Mouse (Mus musculus) embryo, embryonic 10.5 days (tissue): Measurements from ENCODE around the gene Actb.

Source experiments
- DNase-seq: peaks from one replicate; pipeline ENCODE4 v3.0.0-alpha.2; 2015; ENCODE audit warnings: low spot score

Actb gene

GRCm38 (mm10) chr5:142906532-142907047, at the start of gene Actb:
Actb (minus strand) TSS chr5:142906754.
- peak; percentile 98 for DNase-seq

GRCm38 (mm10) chr5:142953641-142954040, 47.1 kb upstream of the Actb start:
- DNase-seq = no peak

- no peak for DNase-seq
Measured at GRCm38 (mm10) chr5:142950405-142950804, 43.9 kb upstream of the Actb start.

- DNase-seq = peak; percentile 29
Measured at GRCm38 (mm10) chr5:142949580-142949979, 43.0 kb upstream of the Actb start.

- no peak for DNase-seq
Measured at GRCm38 (mm10) chr5:142947460-142947859, 40.9 kb upstream of the Actb start.

- peak; percentile 46 for DNase-seq
Measured at GRCm38 (mm10) chr5:142944979-142945682, 38.6 kb upstream of the Actb start.

- DNase-seq = no peak
Measured at GRCm38 (mm10) chr5:142940393-142940792, 33.8 kb upstream of the Actb start.

- peak; percentile 77 for DNase-seq
Measured at GRCm38 (mm10) chr5:142937956-142938727, 31.6 kb upstream of the Actb start.

GRCm38 (mm10) chr5:142936336-142936719, 29.8 kb upstream of the Actb start:
- DNase-seq = peak; percentile 88

- peak; percentile 95 for DNase-seq
Measured at GRCm38 (mm10) chr5:142935642-142936335, 29.2 kb upstream of the Actb start.

GRCm38 (mm10) chr5:142932731-142933130, 26.2 kb upstream of the Actb start:
- DNase-seq = no peak

GRCm38 (mm10) chr5:142932084-142932685, 25.6 kb upstream of the Actb start:
- DNase-seq = peak; percentile 91

- no peak for DNase-seq
Measured at GRCm38 (mm10) chr5:142931241-142931745, 24.7 kb upstream of the Actb start.

GRCm38 (mm10) chr5:142929400-142929752, 22.8 kb upstream of the Actb start:
- DNase-seq = peak; percentile 65

GRCm38 (mm10) chr5:142928749-142929399, 22.3 kb upstream of the Actb start:
- peak; percentile 76 for DNase-seq

- no peak for DNase-seq
Measured at GRCm38 (mm10) chr5:142927341-142927930, 20.9 kb upstream of the Actb start.

- DNase-seq = no peak
Measured at GRCm38 (mm10) chr5:142926940-142927228, 20.3 kb upstream of the Actb start.

GRCm38 (mm10) chr5:142926204-142926939, 19.8 kb upstream of the Actb start:
- peak; percentile 78 for DNase-seq

- no peak for DNase-seq
Measured at GRCm38 (mm10) chr5:142924336-142924959, 17.9 kb upstream of the Actb start.

GRCm38 (mm10) chr5:142923781-142924180, 17.2 kb upstream of the Actb start:
- no peak for DNase-seq
